Mouse (Mus musculus) limb, embryonic 15.5 days (tissue): Measurements from ENCODE around the gene Mef2d. TPM values are rescaled to one million over a fixed set of nuclear protein-coding genes. Genes with fewer than 3 reads are reported as not detected.

Experiments
- ATAC-seq: fragments of 200-750 bp; cut with Nextera tagmentation; 2 replicates; pipeline ENCODE4 v1.8.0; 2017; ENCODE audit warnings: low read depth, moderate TSS enrichment; ENCODE audit not compliant: insufficient number of reproducible peaks, low FRiP score, low TSS enrichment
- H3K27ac ChIP-seq: fragments of 300-500 bp; sonication (generic); 2 replicates; pipeline ENCODE4 v1.5.1; 2015; ENCODE audit warnings: moderate library complexity, mild to moderate bottlenecking, inconsistent platforms
- H3K27me3 ChIP-seq: fragments of 300-500 bp; sonication (generic); 2 replicates; pipeline ENCODE4 v1.6.1; 2015; ENCODE audit warnings: inconsistent platforms
- H3K36me3 ChIP-seq: fragments of 300-500 bp; sonication (generic); 2 replicates; pipeline ENCODE4 v1.6.1; 2015; ENCODE audit warnings: inconsistent platforms
- H3K4me1 ChIP-seq: fragments of 300-500 bp; sonication (generic); 2 replicates; pipeline ENCODE4 v1.6.1; 2015; ENCODE audit warnings: inconsistent platforms
- H3K4me2 ChIP-seq: fragments of 300-500 bp; sonication (generic); 2 replicates; pipeline ENCODE4 v1.6.1; 2015; ENCODE audit warnings: mild to moderate bottlenecking, inconsistent platforms
- H3K4me3 ChIP-seq: fragments of 300-500 bp; sonication (generic); 2 replicates; pipeline ENCODE4 v1.5.1; 2015; ENCODE audit warnings: mild to moderate bottlenecking, inconsistent platforms
- H3K9ac ChIP-seq: fragments of 300-500 bp; sonication (generic); 2 replicates; pipeline ENCODE4 v1.6.1; 2015; ENCODE audit warnings: inconsistent platforms
- H3K9me3 ChIP-seq: fragments of 300-500 bp; sonication (generic); 2 replicates; pipeline ENCODE4 v1.6.1; 2016; ENCODE audit warnings: inconsistent platforms
- WGBS: fragments of 180-500 bp; shearing (Covaris S2); methylation state at CpG from one replicate; pipeline ENCODE4 v1.1.7; 2015; 5-methylcytosine and 5-hydroxymethylcytosine counted together
- polyA plus RNA-seq: library from polyadenylated mRNA; unstranded; fragments of >200 nt; fragmentation: Nextera tagmentation; extraction: Ambion mirVana; gene quantifications from 2 replicates; pipeline ENCODE4 v1.2.1, GENCODE M21; 2015

Mef2d gene
- polyA plus RNA-seq, 1 experiment from 2014 or later = 23.3 TPM

GRCm38 (mm10) chr3:88206500-88206899 lies 64.3 kb downstream of the Mef2d start:
- Histone ChIP-seq H3K4me2 (no peak overlapping the region), H3K9me3 (no peaks in the 10 kb centered on the region), H3K27me3 (peaks cover 100% of the 10 kb centered on the region), H3K4me1 (no peaks in the 10 kb centered on the region), H3K36me3 (no peaks in the 10 kb centered on the region), H3K27ac (no peak overlapping the region), H3K4me3 (no peak overlapping the region), H3K9ac (no peak overlapping the region)
- ATAC-seq = no peak
- WGBS = 9% methylated on average over 3 of the region's 3 CpGs

- Histone ChIP-seq H3K27me3 (peaks cover 100% of the 10 kb centered on the region), H3K4me1 (no peaks in the 10 kb centered on the region), H3K27ac (no peak overlapping the region), H3K9me3 (no peaks in the 10 kb centered on the region), H3K36me3 (no peaks in the 10 kb centered on the region), H3K4me2 (no peak overlapping the region), H3K9ac (no peak overlapping the region), H3K4me3 (no peak overlapping the region)
- ATAC-seq = no peak
- WGBS = 2% methylated on average over 14 of the region's 14 CpGs
Measured at GRCm38 (mm10) chr3:88206901-88207371, 64.8 kb downstream of the Mef2d start.

- ATAC-seq = no peak
- H3K27ac ChIP-seq = no peak overlapping the region
- H3K9me3 ChIP-seq = no peaks in the 10 kb centered on the region
- H3K4me2 ChIP-seq = no peak overlapping the region
- H3K9ac ChIP-seq = no peak overlapping the region
- 2% methylated on average over 15 of the region's 15 CpGs for WGBS
- H3K27me3 ChIP-seq = peaks cover 100% of the 10 kb centered on the region
- H3K4me1 ChIP-seq = no peaks in the 10 kb centered on the region
- H3K36me3 ChIP-seq = no peaks in the 10 kb centered on the region
- H3K4me3 ChIP-seq = no peak overlapping the region
Measured at GRCm38 (mm10) chr3:88207451-88208100, 65.4 kb downstream of the Mef2d start.

- H3K27ac ChIP-seq = no peak overlapping the region
- no peak for ATAC-seq
- H3K4me1 ChIP-seq = no peaks in the 10 kb centered on the region
- peaks cover 99% of the 10 kb centered on the region for H3K27me3 ChIP-seq
- H3K36me3 ChIP-seq = no peaks in the 10 kb centered on the region
- no peak overlapping the region for H3K9ac ChIP-seq
- H3K9me3 ChIP-seq = no peaks in the 10 kb centered on the region
- H3K4me2 ChIP-seq = no peak overlapping the region
- no peak overlapping the region for H3K4me3 ChIP-seq
- WGBS = 9% methylated on average over 3 of the region's 3 CpGs
Measured at GRCm38 (mm10) chr3:88208226-88208720, 66.1 kb downstream of the Mef2d start.

- Histone ChIP-seq H3K4me2 (no peak overlapping the region), H3K4me1 (peaks cover 1% of the 10 kb centered on the region), H3K27ac (no peak overlapping the region), H3K9me3 (no peaks in the 10 kb centered on the region), H3K9ac (no peak overlapping the region), H3K27me3 (peaks cover 99% of the 10 kb centered on the region), H3K4me3 (no peak overlapping the region), H3K36me3 (no peaks in the 10 kb centered on the region)
- ATAC-seq = no peak
- 0% methylated on average over 6 of the region's 6 CpGs for WGBS
Measured at GRCm38 (mm10) chr3:88209306-88209705, 67.1 kb downstream of the Mef2d start.

GRCm38 (mm10) chr3:88210121-88210520 lies 67.9 kb downstream of the Mef2d start:
- peaks cover 99% of the 10 kb centered on the region for H3K27me3 ChIP-seq
- 17% methylated on average over 2 of the region's 2 CpGs for WGBS
- peaks cover 9% of the 10 kb centered on the region for H3K4me1 ChIP-seq
- no peaks in the 10 kb centered on the region for H3K36me3 ChIP-seq
- ATAC-seq = no peak
- H3K9ac ChIP-seq = no peak overlapping the region
- H3K27ac ChIP-seq = no peak overlapping the region
- H3K9me3 ChIP-seq = no peaks in the 10 kb centered on the region
- H3K4me3 ChIP-seq = no peak overlapping the region
- no peak overlapping the region for H3K4me2 ChIP-seq

- 9% methylated on average over 2 of the region's 2 CpGs for WGBS
Measured at GRCm38 (mm10) chr3:88210918-88211317, 68.7 kb downstream of the Mef2d start.

GRCm38 (mm10) chr3:88212356-88212755 lies 70.2 kb downstream of the Mef2d start:
- 6% methylated on average over 1 of the region's 1 CpGs for WGBS
- H3K4me1 ChIP-seq = peaks cover 17% of the 10 kb centered on the region
- no peak overlapping the region for H3K4me3 ChIP-seq
- H3K27me3 ChIP-seq = peaks cover 99% of the 10 kb centered on the region
- no peak overlapping the region for H3K9ac ChIP-seq
- no peak for ATAC-seq
- no peaks in the 10 kb centered on the region for H3K9me3 ChIP-seq
- no peak overlapping the region for H3K27ac ChIP-seq
- no peaks in the 10 kb centered on the region for H3K36me3 ChIP-seq
- no peak overlapping the region for H3K4me2 ChIP-seq

More at GRCm38 (mm10) chr3:88210918-88211317, 68.7 kb downstream of the Mef2d start:
- Histone ChIP-seq H3K9ac (no peak overlapping the region), H3K27ac (no peak overlapping the region), H3K4me1 (peaks cover 17% of the 10 kb centered on the region), H3K36me3 (no peaks in the 10 kb centered on the region), H3K9me3 (no peaks in the 10 kb centered on the region), H3K27me3 (peaks cover 99% of the 10 kb centered on the region), H3K4me3 (no peak overlapping the region), H3K4me2 (no peak overlapping the region)
- no peak for ATAC-seq

- Histone ChIP-seq H3K4me3 (no peak overlapping the region), H3K27me3 (peaks cover 97% of the 10 kb centered on the region), H3K36me3 (no peaks in the 10 kb centered on the region), H3K4me1 (peaks cover 17% of the 10 kb centered on the region), H3K27ac (no peak overlapping the region), H3K9ac (no peak overlapping the region), H3K4me2 (no peak overlapping the region), H3K9me3 (no peaks in the 10 kb centered on the region)
- no peak for ATAC-seq
- 5% methylated on average over 2 of the region's 2 CpGs for WGBS
Measured at GRCm38 (mm10) chr3:88213019-88213418, 70.8 kb downstream of the Mef2d start.

GRCm38 (mm10) chr3:88214197-88214938 lies 72.2 kb downstream of the Mef2d start:
- H3K9ac ChIP-seq = no peak overlapping the region
- H3K27ac ChIP-seq = no peak overlapping the region
- H3K4me1 ChIP-seq = peaks cover 17% of the 10 kb centered on the region
- under 1% methylated on average over 42 of the region's 42 CpGs for WGBS
- peak overlapping the region; percentile 32; the same call in 1 of the 2 replicates for H3K4me2 ChIP-seq
- H3K36me3 ChIP-seq = no peaks in the 10 kb centered on the region
- no peaks in the 10 kb centered on the region for H3K9me3 ChIP-seq
- H3K4me3 ChIP-seq = peak overlapping the region; percentile 23
- no peak for ATAC-seq
- H3K27me3 ChIP-seq = peaks cover 97% of the 10 kb centered on the region

- Histone ChIP-seq H3K9me3 (no peaks in the 10 kb centered on the region), H3K36me3 (no peaks in the 10 kb centered on the region), H3K4me2 (peak overlapping the region; percentile 32), H3K9ac (no peak overlapping the region), H3K27ac (no peak overlapping the region), H3K4me1 (peaks cover 17% of the 10 kb centered on the region), H3K27me3 (peaks cover 97% of the 10 kb centered on the region), H3K4me3 (peak overlapping the region; percentile 23)
- WGBS = under 1% methylated on average over 48 of the region's 48 CpGs
- no peak for ATAC-seq
Measured at GRCm38 (mm10) chr3:88214971-88215552, 72.9 kb downstream of the Mef2d start.

GRCm38 (mm10) chr3:88215553-88216004 lies 73.4 kb downstream of the Mef2d start:
- peaks cover 97% of the 10 kb centered on the region for H3K27me3 ChIP-seq
- WGBS = under 1% methylated on average over 23 of the region's 23 CpGs
- ATAC-seq = no peak
- H3K4me2 ChIP-seq = peak overlapping the region; percentile 32
- H3K9ac ChIP-seq = no peak overlapping the region
- peaks cover 17% of the 10 kb centered on the region for H3K4me1 ChIP-seq
- peak overlapping the region; percentile 23 for H3K4me3 ChIP-seq
- H3K27ac ChIP-seq = no peak overlapping the region
- no peaks in the 10 kb centered on the region for H3K36me3 ChIP-seq
- no peaks in the 10 kb centered on the region for H3K9me3 ChIP-seq
